Mouse (Mus musculus) kidney, postnatal 0 days (tissue): ENCODE measurements around the gene Gm20538. TPM values are rescaled to one million over a fixed set of nuclear protein-coding genes. Genes with fewer than 3 reads are reported as not detected.
A peak's percentile ranks its signal among the peaks of the same experiment; 100 is the strongest.

Source experiments
- ATAC-seq: fragments of 200-750 bp; cut with Nextera tagmentation; replicated peaks from 2 replicates; pipeline ENCODE4 v1.8.0; 2017; ENCODE audit warnings: low read depth, moderate number of reproducible peaks, moderate TSS enrichment, moderate library complexity; ENCODE audit not compliant: low FRiP score
- DNase-seq: peaks from one replicate; pipeline ENCODE4 v3.0.0-alpha.2; 2016; ENCODE audit warnings: low spot score
- H3K27ac ChIP-seq: fragments of 300-500 bp; sonication (generic); 2 replicates; pipeline ENCODE4 v1.5.1; 2014; ENCODE audit warnings: mild to moderate bottlenecking
- H3K27me3 ChIP-seq: fragments of 300-500 bp; sonication (generic); 2 replicates; pipeline ENCODE4 v1.6.1; 2014; ENCODE audit warnings: low read length, mixed read lengths; ENCODE audit not compliant: insufficient read depth
- H3K36me3 ChIP-seq: fragments of 300-500 bp; sonication (generic); 2 replicates; pipeline ENCODE4 v1.6.1; 2014; ENCODE audit warnings: low read length, mixed read lengths; ENCODE audit not compliant: insufficient read depth
- H3K4me1 ChIP-seq: fragments of 300-500 bp; sonication (generic); replicated peaks from 2 replicates; pipeline ENCODE4 v1.6.1; 2014; ENCODE audit warnings: antibody characterized with exemption, low read length, mixed read lengths; ENCODE audit not compliant: insufficient read depth
- H3K4me2 ChIP-seq: fragments of 300-500 bp; sonication (generic); 2 replicates; pipeline ENCODE4 v1.6.1; 2014; ENCODE audit warnings: mild to moderate bottlenecking, low read length, moderate library complexity, mixed read lengths
- H3K4me3 ChIP-seq: fragments of 300-500 bp; sonication (generic); replicated peaks from 2 replicates; pipeline ENCODE4 v1.5.1; 2014; ENCODE audit warnings: low read depth, low read length
- H3K9ac ChIP-seq: fragments of 300-500 bp; sonication (generic); 2 replicates; pipeline ENCODE4 v1.6.1; 2014; ENCODE audit warnings: low read depth, low read length
- H3K9me3 ChIP-seq: fragments of 300-500 bp; sonication (generic); replicated peaks from 2 replicates; pipeline ENCODE4 v1.6.1; 2016; ENCODE audit warnings: low read length, inconsistent platforms, mixed read lengths
- CTCF ChIP-seq: IDR thresholded peaks from 2 replicates; pipeline ENCODE4 v1.5.1; 2016; ENCODE audit warnings: antibody characterized with exemption, low read depth, mild to moderate bottlenecking, moderate library complexity
- WGBS: fragments of 180-500 bp; shearing (Covaris S2); extraction: QIAGEN DNeasy Blood & Tissue Kit; methylation state at CpG from one replicate; pipeline ENCODE4 v1.1.7; 2014; 5-methylcytosine and 5-hydroxymethylcytosine counted together
- polyA plus RNA-seq: library from polyadenylated mRNA; unstranded; fragments of >200 nt; fragmentation: Nextera tagmentation; extraction: Ambion mirVana; gene quantifications from 2 replicates; pipeline ENCODE4 v1.2.1, GENCODE M21; 2015

The Gm20538 gene
- polyA plus RNA-seq, 1 experiment from 2014 or later = 1.2 TPM

- H3K27ac ChIP-seq = no peak overlapping the region
- H3K9me3 ChIP-seq = no peaks in the 10 kb centered on the region
- no peak overlapping the region for H3K9ac ChIP-seq
- no peaks in the 10 kb centered on the region for H3K4me1 ChIP-seq
- H3K4me3 ChIP-seq = no peak overlapping the region
- DNase-seq (peak; percentile 72), ATAC-seq (no peak)
- H3K27me3 ChIP-seq = no peaks in the 10 kb centered on the region
- H3K36me3 ChIP-seq = no peaks in the 10 kb centered on the region
- H3K4me2 ChIP-seq = no peak overlapping the region
- TF ChIP-seq CTCF = no peak
- WGBS = 25% methylated on average over 5 of the region's 5 CpGs
These were observed 52.4 kb downstream of the Gm20538 start for GRCm38 (mm10) chr19:44500240-44500639.

GRCm38 (mm10) chr19:44498936-44499335 is 53.7 kb downstream of the Gm20538 start:
- H3K9ac ChIP-seq = no peak overlapping the region
- H3K9me3 ChIP-seq = no peaks in the 10 kb centered on the region
- 35% methylated on average over 6 of the region's 6 CpGs for WGBS
- no peak overlapping the region for H3K4me2 ChIP-seq
- no peak overlapping the region for H3K27ac ChIP-seq
- H3K36me3 ChIP-seq = no peaks in the 10 kb centered on the region
- DNase-seq = no peak
- no peak overlapping the region for H3K4me3 ChIP-seq
- no peaks in the 10 kb centered on the region for H3K4me1 ChIP-seq
- no peak for TF ChIP-seq CTCF
- H3K27me3 ChIP-seq = no peaks in the 10 kb centered on the region
- no peak for ATAC-seq

- Histone ChIP-seq H3K9ac (no peak overlapping the region), H3K36me3 (no peaks in the 10 kb centered on the region), H3K27me3 (no peaks in the 10 kb centered on the region), H3K27ac (no peak overlapping the region), H3K9me3 (no peaks in the 10 kb centered on the region), H3K4me2 (no peak overlapping the region), H3K4me3 (no peak overlapping the region), H3K4me1 (no peaks in the 10 kb centered on the region)
- no peak for ATAC-seq
- no peak for TF ChIP-seq CTCF
- DNase-seq = no peak
- 77% methylated on average over 10 of the region's 10 CpGs for WGBS
These were observed 55.7 kb downstream of the Gm20538 start for GRCm38 (mm10) chr19:44496941-44497340.

- no peak for ATAC-seq
- Histone ChIP-seq H3K27ac (no peak overlapping the region), H3K9ac (no peak overlapping the region), H3K27me3 (no peaks in the 10 kb centered on the region), H3K9me3 (no peaks in the 10 kb centered on the region), H3K4me3 (no peak overlapping the region), H3K36me3 (no peaks in the 10 kb centered on the region), H3K4me1 (no peaks in the 10 kb centered on the region), H3K4me2 (no peak overlapping the region)
- DNase-seq = no peak
- TF ChIP-seq CTCF = no peak
- 52% methylated on average over 8 of the region's 8 CpGs for WGBS
These were observed 56.1 kb downstream of the Gm20538 start for GRCm38 (mm10) chr19:44496511-44496910.

Other genes starting within 250 kb of the Gm20538 start
- gene Scd4, start 219.7 kb downstream of the Gm20538 start, polyA plus RNA-seq = 0.12 and 0.18 TPM in 2 replicates
- gene Scd1, start 145.0 kb downstream of the Gm20538 start, polyA plus RNA-seq = 2.0 and 2.2 TPM in 2 replicates
- gene Wnt8b, start 59.4 kb downstream of the Gm20538 start, polyA plus RNA-seq = 0.88 and 1.8 TPM in 2 replicates
- gene Sec31b, start 7.0 kb downstream of the Gm20538 start, polyA plus RNA-seq = 1.0 and 1.2 TPM in 2 replicates
- gene Ndufb8, start 2.6 kb upstream of the Gm20538 start, polyA plus RNA-seq = 963 and 1,015 TPM in 2 replicates
- gene Hif1an, start 10.0 kb upstream of the Gm20538 start, polyA plus RNA-seq = 16.4 and 18.0 TPM in 2 replicates
- gene Pax2, start 203.2 kb upstream of the Gm20538 start, polyA plus RNA-seq = 27.4 and 29.6 TPM in 2 replicates